Mouse (Mus musculus): ENCODE results near the gene Hk2.

- TF ChIP-seq CTCF (conservative IDR thresholded peaks at IDR 0.05; ENCODE audit: low read length) (no peak), POU5F1 (IDR thresholded peaks at IDR 0.05; ENCODE audit: borderline replicate concordance, low read length) (no peak), NANOG (IDR thresholded peaks at IDR 0.05; ENCODE audit: borderline replicate concordance, low read length) (no peak)
These were observed 6.6 kb upstream of the Hk2 start for GRCm38 (mm10) chr6:82780802-82781393.

Data from E14TG2a.4 (cell line).